Mouse (Mus musculus): ENCODE data around the gene Trnt1. TPM values are rescaled to one million over a fixed set of nuclear protein-coding genes. Genes with fewer than 3 reads are reported as not detected.

The Trnt1 gene
- polyA plus RNA-seq, 1 experiment from 2014 or later, result 54.9 TPM

DNA sequence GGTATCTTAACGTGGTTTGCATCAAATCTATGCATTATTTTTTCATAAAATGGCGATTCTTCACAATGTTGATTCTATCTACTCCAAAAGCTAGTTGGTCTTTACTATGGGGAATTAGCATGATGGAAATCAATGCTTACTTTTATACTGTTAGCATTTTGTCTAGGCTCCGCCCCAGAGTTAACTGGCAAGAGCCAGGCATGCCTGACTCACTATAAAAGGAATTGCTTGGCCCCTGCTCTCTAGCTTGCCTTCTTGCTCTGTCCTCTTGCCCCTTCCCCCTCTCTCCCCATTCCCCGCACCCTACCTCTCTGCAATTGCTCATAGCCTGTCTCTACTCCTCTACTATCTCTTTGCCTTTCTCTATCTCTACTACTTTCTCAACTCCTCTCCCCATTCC is 2.1 kb upstream of the Trnt1 start:
- H3K27ac ChIP-seq (ENCODE audit: low read length), result no peak overlapping the region
- H3K9me3 ChIP-seq (ENCODE audit: control insufficient read depth, low read length), result no peaks in the 10 kb centered on the region
- 67% methylated on average over 4 of the region's 4 CpGs for WGBS
- H3K27me3 ChIP-seq (ENCODE audit: control insufficient read depth, insufficient read depth, low read depth, low read length), result no peaks in the 10 kb centered on the region
- no peak overlapping the region for H3K4me3 ChIP-seq (ENCODE audit: low read length)
- peaks cover 9% of the 10 kb centered on the region for H3K4me1 ChIP-seq (replicated peaks; ENCODE audit: control insufficient read depth, insufficient read depth, low read length)
- H3K36me3 ChIP-seq (ENCODE audit: control insufficient read depth, insufficient read depth, low read length), result peaks cover 5% of the 10 kb centered on the region
- no peak overlapping the region for H3K4me2 ChIP-seq (ENCODE audit: low read depth, low read length)
- ATAC-seq (ENCODE audit: low read depth), result no peak
- H3K9ac ChIP-seq (ENCODE audit: low read length), result no peak overlapping the region

- under 1% methylated on average over 33 of the region's 33 CpGs for WGBS
- peak; percentile 74; the same call in 1 of the 2 replicates for ATAC-seq (ENCODE audit: low read depth)
- peak overlapping the region; percentile 86 for H3K4me3 ChIP-seq (ENCODE audit: low read length)
- H3K27ac ChIP-seq (ENCODE audit: low read length), result peak overlapping the region; percentile 24; the same call in 1 of the 2 replicates
- H3K27me3 ChIP-seq (ENCODE audit: control insufficient read depth, insufficient read depth, low read depth, low read length), result no peaks in the 10 kb centered on the region
- H3K9me3 ChIP-seq (ENCODE audit: control insufficient read depth, low read length), result no peaks in the 10 kb centered on the region
- H3K4me2 ChIP-seq (ENCODE audit: low read depth, low read length), result peak overlapping the region; percentile 68
- H3K9ac ChIP-seq (ENCODE audit: low read length), result peak overlapping the region; percentile 80
- peaks cover 9% of the 10 kb centered on the region for H3K4me1 ChIP-seq (replicated peaks; ENCODE audit: control insufficient read depth, insufficient read depth, low read length)
- peaks cover 18% of the 10 kb centered on the region for H3K36me3 ChIP-seq (ENCODE audit: control insufficient read depth, insufficient read depth, low read length)
These were observed 458 bp downstream of the Trnt1 start for GRCm38 (mm10) chr6:106769290-106769866.

- Histone ChIP-seq H3K36me3 (ENCODE audit: control insufficient read depth, insufficient read depth, low read length) (peaks cover 19% of the 10 kb centered on the region), H3K4me1 (replicated peaks; ENCODE audit: control insufficient read depth, insufficient read depth, low read length) (peaks cover 9% of the 10 kb centered on the region), H3K27me3 (ENCODE audit: control insufficient read depth, insufficient read depth, low read depth, low read length) (no peaks in the 10 kb centered on the region), H3K4me2 (ENCODE audit: low read depth, low read length) (peak overlapping the region; percentile 68), H3K27ac (ENCODE audit: low read length) (no peak overlapping the region), H3K9me3 (ENCODE audit: control insufficient read depth, low read length) (no peaks in the 10 kb centered on the region), H3K9ac (ENCODE audit: low read length) (peak overlapping the region; percentile 80), H3K4me3 (ENCODE audit: low read length) (peak overlapping the region; percentile 86)
- 35% methylated on average over 4 of the region's 4 CpGs for WGBS
- ATAC-seq (ENCODE audit: low read depth), result no peak
These were observed 1.1 kb downstream of the Trnt1 start for GRCm38 (mm10) chr6:106770046-106770445.

DNA sequence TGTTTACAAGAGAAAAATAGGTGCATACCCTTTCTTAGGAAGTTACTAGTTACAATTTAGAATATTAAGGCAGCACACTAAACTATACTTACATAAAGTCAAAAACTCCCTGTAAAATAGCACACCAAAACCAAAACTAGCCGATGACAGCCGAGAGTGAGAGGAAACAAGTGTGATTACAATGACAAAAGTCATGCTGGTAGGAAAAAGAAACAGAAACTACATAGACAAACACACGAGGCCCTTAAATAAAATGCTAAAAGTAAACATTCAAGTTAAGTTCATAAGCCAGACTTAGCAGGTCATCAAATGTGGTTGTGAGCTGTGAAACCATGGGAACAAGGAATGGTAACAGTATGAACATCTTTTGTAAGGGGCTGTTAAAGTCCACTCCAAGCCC is 18.2 kb downstream of the Trnt1 start:
- H3K27ac ChIP-seq (ENCODE audit: low read length), result no peak overlapping the region
- no peak overlapping the region for H3K9ac ChIP-seq (ENCODE audit: low read length)
- H3K4me1 ChIP-seq (replicated peaks; ENCODE audit: control insufficient read depth, insufficient read depth, low read length), result no peaks in the 10 kb centered on the region
- no peak overlapping the region for H3K4me3 ChIP-seq (ENCODE audit: low read length)
- ATAC-seq (ENCODE audit: low read depth), result no peak
- peaks cover 8% of the 10 kb centered on the region; the same call in 1 of the 2 replicates for H3K36me3 ChIP-seq (ENCODE audit: control insufficient read depth, insufficient read depth, low read length)
- H3K9me3 ChIP-seq (ENCODE audit: control insufficient read depth, low read length), result no peaks in the 10 kb centered on the region
- 79% methylated on average over 3 of the region's 3 CpGs for WGBS
- no peaks in the 10 kb centered on the region for H3K27me3 ChIP-seq (ENCODE audit: control insufficient read depth, insufficient read depth, low read depth, low read length)
- no peak overlapping the region for H3K4me2 ChIP-seq (ENCODE audit: low read depth, low read length)

DNA sequence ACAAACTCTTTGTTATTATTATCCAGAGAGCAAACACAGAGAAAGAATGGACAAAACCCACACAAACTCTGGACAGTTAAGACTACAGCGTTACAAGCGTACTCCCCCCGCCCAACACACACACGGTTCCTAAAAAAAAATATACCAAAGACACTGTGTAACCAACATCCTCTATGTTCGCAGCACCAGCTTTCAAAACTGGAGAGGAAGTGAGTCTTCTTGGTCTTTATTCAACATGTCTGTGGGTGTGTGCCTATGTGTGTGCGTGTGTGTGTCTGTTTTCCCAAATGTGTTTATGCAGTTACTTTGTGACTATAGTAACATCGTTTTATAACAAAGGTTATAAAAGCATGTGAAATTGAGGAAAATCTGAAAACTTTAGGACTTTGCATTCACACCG is 22.5 kb downstream of the Trnt1 start:
- Histone ChIP-seq H3K27me3 (ENCODE audit: control insufficient read depth, insufficient read depth, low read depth, low read length) (no peaks in the 10 kb centered on the region), H3K4me1 (replicated peaks; ENCODE audit: control insufficient read depth, insufficient read depth, low read length) (no peaks in the 10 kb centered on the region), H3K4me2 (ENCODE audit: low read depth, low read length) (no peak overlapping the region), H3K27ac (ENCODE audit: low read length) (no peak overlapping the region), H3K9ac (ENCODE audit: low read length) (no peak overlapping the region), H3K36me3 (ENCODE audit: control insufficient read depth, insufficient read depth, low read length) (peaks cover 9% of the 10 kb centered on the region), H3K9me3 (ENCODE audit: control insufficient read depth, low read length) (no peaks in the 10 kb centered on the region), H3K4me3 (ENCODE audit: low read length) (no peak overlapping the region)
- 91% methylated on average over 8 of the region's 8 CpGs for WGBS
- ATAC-seq (ENCODE audit: low read depth), result no peak

GRCm38 (mm10) chr6:106792486-106792885 is 23.6 kb downstream of the Trnt1 start:
- ATAC-seq (ENCODE audit: low read depth), result no peak
- H3K36me3 ChIP-seq (ENCODE audit: control insufficient read depth, insufficient read depth, low read length), result peaks cover 9% of the 10 kb centered on the region

GRCm38 (mm10) chr6:106793088-106793487 is 24.2 kb downstream of the Trnt1 start:
- Histone ChIP-seq H3K36me3 (ENCODE audit: control insufficient read depth, insufficient read depth, low read length) (peaks cover 9% of the 10 kb centered on the region), H3K4me3 (ENCODE audit: low read length) (no peak overlapping the region), H3K9ac (ENCODE audit: low read length) (no peak overlapping the region), H3K4me1 (replicated peaks; ENCODE audit: control insufficient read depth, insufficient read depth, low read length) (no peaks in the 10 kb centered on the region), H3K9me3 (ENCODE audit: control insufficient read depth, low read length) (no peaks in the 10 kb centered on the region), H3K27ac (ENCODE audit: low read length) (no peak overlapping the region), H3K4me2 (ENCODE audit: low read depth, low read length) (no peak overlapping the region), H3K27me3 (ENCODE audit: control insufficient read depth, insufficient read depth, low read depth, low read length) (no peaks in the 10 kb centered on the region)
- ATAC-seq (ENCODE audit: low read depth), result no peak
- 94% methylated on average over 7 of the region's 7 CpGs for WGBS

More at GRCm38 (mm10) chr6:106792486-106792885, 23.6 kb downstream of the Trnt1 start:
- Histone ChIP-seq H3K27me3 (ENCODE audit: control insufficient read depth, insufficient read depth, low read depth, low read length) (no peaks in the 10 kb centered on the region), H3K9me3 (ENCODE audit: control insufficient read depth, low read length) (no peaks in the 10 kb centered on the region), H3K27ac (ENCODE audit: low read length) (no peak overlapping the region), H3K4me3 (ENCODE audit: low read length) (no peak overlapping the region), H3K4me2 (ENCODE audit: low read depth, low read length) (no peak overlapping the region), H3K9ac (ENCODE audit: low read length) (no peak overlapping the region), H3K4me1 (replicated peaks; ENCODE audit: control insufficient read depth, insufficient read depth, low read length) (no peaks in the 10 kb centered on the region)
- WGBS, result 93% methylated on average over 5 of the region's 5 CpGs

- H3K9ac ChIP-seq (ENCODE audit: low read length), result no peak overlapping the region
- no peaks in the 10 kb centered on the region for H3K9me3 ChIP-seq (ENCODE audit: control insufficient read depth, low read length)
- no peaks in the 10 kb centered on the region for H3K27me3 ChIP-seq (ENCODE audit: control insufficient read depth, insufficient read depth, low read depth, low read length)
- peaks cover 6% of the 10 kb centered on the region for H3K36me3 ChIP-seq (ENCODE audit: control insufficient read depth, insufficient read depth, low read length)
- no peak for ATAC-seq (ENCODE audit: low read depth)
- no peak overlapping the region for H3K27ac ChIP-seq (ENCODE audit: low read length)
- H3K4me2 ChIP-seq (ENCODE audit: low read depth, low read length), result no peak overlapping the region
- WGBS, result 91% methylated on average over 10 of the region's 10 CpGs
- H3K4me3 ChIP-seq (ENCODE audit: low read length), result no peak overlapping the region
- H3K4me1 ChIP-seq (replicated peaks; ENCODE audit: control insufficient read depth, insufficient read depth, low read length), result no peaks in the 10 kb centered on the region; the same call in none of the 2 replicates
These were observed 24.7 kb downstream of the Trnt1 start for GRCm38 (mm10) chr6:106793621-106794020.

DNA sequence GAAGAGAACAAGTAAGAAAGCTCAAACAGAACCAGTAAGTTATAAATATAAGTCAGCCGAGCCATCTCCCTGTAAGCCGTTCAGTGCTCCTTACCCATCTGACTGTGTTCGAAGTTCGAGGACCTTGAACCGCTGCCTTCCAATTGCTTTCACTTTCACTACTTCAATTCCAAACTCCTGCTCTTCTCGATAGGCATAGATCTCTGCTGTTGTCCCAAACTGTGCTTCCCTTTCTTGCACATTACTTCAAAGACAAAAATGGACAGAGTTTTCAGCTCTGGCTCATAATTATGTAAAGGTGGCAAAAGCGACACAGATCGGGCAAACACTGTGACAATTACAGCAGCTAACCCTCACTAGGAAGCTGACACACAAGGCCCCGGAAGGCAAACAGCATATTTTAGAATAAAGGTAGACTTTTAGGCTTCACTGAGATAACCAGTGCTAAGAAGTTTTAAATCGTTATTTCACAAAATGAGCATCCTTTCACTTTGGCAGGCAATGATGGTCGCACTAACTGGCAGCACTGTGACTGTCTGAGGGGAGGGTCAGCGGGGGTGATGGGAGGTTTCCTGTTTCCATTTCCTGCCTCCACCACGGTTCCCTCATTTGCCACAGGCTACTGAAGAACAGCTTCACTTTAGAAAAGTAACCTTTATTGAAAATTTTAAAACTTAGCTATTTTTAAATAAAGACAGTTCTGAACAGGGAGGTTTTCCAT is 25.3 kb downstream of the Trnt1 start:
- H3K9me3 ChIP-seq (ENCODE audit: control insufficient read depth, low read length), result no peaks in the 10 kb centered on the region
- no peak overlapping the region for H3K4me2 ChIP-seq (ENCODE audit: low read depth, low read length)
- no peak for ATAC-seq (ENCODE audit: low read depth)
- H3K4me1 ChIP-seq (replicated peaks; ENCODE audit: control insufficient read depth, insufficient read depth, low read length), result peaks cover 5% of the 10 kb centered on the region
- H3K9ac ChIP-seq (ENCODE audit: low read length), result no peak overlapping the region
- no peak overlapping the region for H3K27ac ChIP-seq (ENCODE audit: low read length)
- H3K4me3 ChIP-seq (ENCODE audit: low read length), result no peak overlapping the region
- no peaks in the 10 kb centered on the region for H3K27me3 ChIP-seq (ENCODE audit: control insufficient read depth, insufficient read depth, low read depth, low read length)
- H3K36me3 ChIP-seq (ENCODE audit: control insufficient read depth, insufficient read depth, low read length), result peaks cover 6% of the 10 kb centered on the region
- 87% methylated on average over 13 of the region's 13 CpGs for WGBS

All from lung, embryonic 16.5 days (tissue).